8 mouse cellular contexts compared by ENCODE assay signal in genomic region chr7:105554212-105554942, GRCm38 (mm10). TPM values are rescaled to one million over a fixed set of nuclear protein-coding genes. Genes with fewer than 3 reads are reported as not detected.
A peak's percentile ranks its signal among the peaks of the same experiment; 100 is the strongest.
DNase-seq lines count a peak whose midpoint lies in the region; ATAC-seq and TF ChIP-seq lines count a peak whose summit lies in the region.

Gene Smpd1, plus strand, starts transcription at chr7:105554360.

- H3K4me3 ChIP-seq in bone marrow macrophage, adult 2 months (ENCODE audit: insufficient read depth, low read length) = peak within 1 kb of the TSS; percentile 74
- H3K4me3 ChIP-seq in embryonic fibroblast, embryonic 13.5 days (ENCODE audit: insufficient read depth, low read length) = peak within 1 kb of the TSS; percentile 76
- peak within 1 kb of the TSS; percentile 70 for H3K4me3 ChIP-seq in heart, embryonic 10.5 days
- peak within 1 kb of the TSS; percentile 80 for H3K4me3 ChIP-seq in kidney, embryonic 16.5 days (ENCODE audit: low read length)
- peak within 1 kb of the TSS; percentile 90 for H3K4me3 ChIP-seq in liver, adult 2 months (ENCODE audit: insufficient read depth, low read depth, low read length)
- H3K4me3 ChIP-seq in myocyte = peak within 1 kb of the TSS; percentile 50

- TF ChIP-seq CTCF in bone marrow macrophage, adult 2 months (IDR thresholded peaks at IDR 0.05; ENCODE audit: low read depth, low read length) = no peak
- no peak for TF ChIP-seq CTCF in embryonic fibroblast, embryonic 13.5 days (IDR thresholded peaks at IDR 0.05; ENCODE audit: borderline replicate concordance, insufficient read depth, low read length)
- TF ChIP-seq CTCF in liver, adult 2 months (IDR thresholded peaks at IDR 0.05; ENCODE audit: low read depth, low read length) = no peak

- no peaks in the 10 kb centered on the region for H3K27me3 ChIP-seq in heart, embryonic 10.5 days (ENCODE audit: insufficient read depth, poor library complexity, severe bottlenecking)
- no peaks in the 10 kb centered on the region for H3K27me3 ChIP-seq in kidney, embryonic 16.5 days (ENCODE audit: insufficient read depth, low read length)
- no peaks in the 10 kb centered on the region for H3K27me3 ChIP-seq in liver, adult 2 months (ENCODE audit: control insufficient read depth, insufficient read depth, low read length)
- no peaks in the 10 kb centered on the region for H3K27me3 ChIP-seq in myocyte (ENCODE audit: control insufficient read depth, insufficient read depth, insufficient read length)
- H3K27me3 ChIP-seq in splenic B cell, adult 2 months (ENCODE audit: control insufficient read depth, insufficient read depth, low read length, poor library complexity, severe bottlenecking) = no peaks in the 10 kb centered on the region

- H3K79me2 ChIP-seq in liver, adult 2 months (ENCODE audit: control insufficient read depth, insufficient read depth, low read length) = peaks cover 3% of the 10 kb centered on the region; the same call in 1 of the 2 replicates
- no peaks in the 10 kb centered on the region for H3K79me2 ChIP-seq in myocyte (ENCODE audit: control insufficient read depth, insufficient read depth)

- H3K9me3 ChIP-seq in heart, embryonic 10.5 days = no peaks in the 10 kb centered on the region
- H3K9me3 ChIP-seq in kidney, embryonic 16.5 days (ENCODE audit: low read length) = no peaks in the 10 kb centered on the region

- DNase-seq in A20 (ENCODE audit: low read depth, low spot score) = peak; percentile 96
- peak; percentile 98 for DNase-seq in heart, embryonic 10.5 days (ENCODE audit: low spot score)
- peak; percentile 91 for DNase-seq in liver, adult 2 months (ENCODE audit: extremely low read depth, low read depth, low spot score)
- peak; percentile 93 for DNase-seq in splenic B cell, adult 2 months (ENCODE audit: low read depth, low spot score)

- H3ac ChIP-seq in myocyte (ENCODE audit: control insufficient read depth, insufficient read length) = peak within 1 kb of the TSS; percentile 22

- H3K9ac ChIP-seq in kidney, embryonic 16.5 days (replicated peaks; ENCODE audit: low read length) = peak within 1 kb of the TSS; percentile 85
- H3K9ac ChIP-seq in liver, adult 2 months (ENCODE audit: low read depth, low read length) = peak within 1 kb of the TSS; percentile 90

- WGBS in heart, embryonic 10.5 days = 4% methylated on average over 26 of the region's 26 CpGs
- 3% methylated on average over 22 of the region's 26 CpGs for whole genome bisulfite sequencing in kidney, embryonic 16.5 days
- WGBS in liver, adult 2 months = 1% methylated on average over 26 of the region's 26 CpGs

- peaks cover 30% of the 10 kb centered on the region for H3K36me3 ChIP-seq in heart, embryonic 10.5 days
- peaks cover 16% of the 10 kb centered on the region for H3K36me3 ChIP-seq in kidney, embryonic 16.5 days (ENCODE audit: insufficient read depth, low read length)
- H3K36me3 ChIP-seq in liver, adult 2 months (ENCODE audit: control insufficient read depth, insufficient read depth, low read length) = 0 out of 2 replicates have a peak, but pooled peaks cover 2% of the 10 kb centered on the region
- H3K36me3 ChIP-seq in myocyte (ENCODE audit: control insufficient read depth, insufficient read depth) = no peaks in the 10 kb centered on the region
- no peaks in the 10 kb centered on the region; the same call in 1 of the 2 replicates for H3K36me3 ChIP-seq in splenic B cell, adult 2 months (ENCODE audit: control insufficient read depth, insufficient read depth, low read length, poor library complexity, severe bottlenecking)

- peaks cover 4% of the 10 kb centered on the region; the same call in 1 of the 2 replicates for H3K4me1 ChIP-seq in bone marrow macrophage, adult 2 months (ENCODE audit: control insufficient read depth, insufficient read depth, low read length)
- H3K4me1 ChIP-seq in embryonic fibroblast, embryonic 13.5 days (ENCODE audit: control insufficient read depth, insufficient read depth, low read length) = 0 out of 2 replicates have a peak, but pooled peaks cover 3% of the 10 kb centered on the region
- H3K4me1 ChIP-seq in heart, embryonic 10.5 days = peaks cover 15% of the 10 kb centered on the region
- H3K4me1 ChIP-seq in kidney, embryonic 16.5 days (ENCODE audit: insufficient read depth, low read length) = peaks cover 16% of the 10 kb centered on the region
- H3K4me1 ChIP-seq in liver, adult 2 months (ENCODE audit: control insufficient read depth, insufficient read depth, low read length) = peaks cover 10% of the 10 kb centered on the region

- no peak for TF ChIP-seq POLR2A in bone marrow macrophage, adult 2 months (IDR thresholded peaks at IDR 0.05; ENCODE audit: borderline replicate concordance, low read depth, low read length)
- peak; percentile 68 for TF ChIP-seq POLR2A in embryonic fibroblast, embryonic 13.5 days (IDR thresholded peaks at IDR 0.05; ENCODE audit: low read depth, low read length)
- peak; percentile 43; the same call in 1 of the 2 replicates for TF ChIP-seq POLR2A in liver, adult 2 months (IDR thresholded peaks at IDR 0.05; ENCODE audit: extremely low read depth, insufficient read depth, low read length)
- peak; percentile 54 for TF ChIP-seq POLR2A in myocyte (IDR thresholded peaks at IDR 0.05; ENCODE audit: insufficient read length, low read depth)

- no peak within 1 kb of the TSS for H3K27ac ChIP-seq in bone marrow macrophage, adult 2 months (ENCODE audit: insufficient read depth, low read depth, low read length)
- no peak within 1 kb of the TSS for H3K27ac ChIP-seq in embryonic fibroblast, embryonic 13.5 days (ENCODE audit: insufficient read depth, low read length)
- peak within 1 kb of the TSS; percentile 91 for H3K27ac ChIP-seq in heart, embryonic 10.5 days
- H3K27ac ChIP-seq in kidney, embryonic 16.5 days (ENCODE audit: low read length) = peak within 1 kb of the TSS; percentile 69
- H3K27ac ChIP-seq in liver, adult 2 months (replicated peaks; ENCODE audit: insufficient read depth, low read depth, low read length) = peak within 1 kb of the TSS; percentile 87

- ATAC-seq in kidney, embryonic 16.5 days (ENCODE audit: low FRiP score, low TSS enrichment) = peak; percentile 95

- peak within 1 kb of the TSS; percentile 85 for H3K4me2 ChIP-seq in kidney, embryonic 16.5 days (replicated peaks; ENCODE audit: low read depth, low read length)
- H3K4me2 ChIP-seq in myocyte (ENCODE audit: low read depth) = peak within 1 kb of the TSS; percentile 79

TF ChIP-seq in myocyte, 11 proteins besides CTCF, POLR2A, EP300 and RAD21:
- no peak for TF ChIP-seq TCF3 (IDR thresholded peaks at IDR 0.05; ENCODE audit: insufficient read length, low read depth)
- no peak for TF ChIP-seq MYOG (IDR thresholded peaks at IDR 0.05; ENCODE audit: control insufficient read depth in 1 of 3, insufficient read depth in 1 of 3, insufficient read length in 2 of 3, low read depth in 2 of 3)
- TF ChIP-seq CEBPB (IDR thresholded peaks at IDR 0.05; ENCODE audit: insufficient read depth, poor library complexity, severe bottlenecking) = no peak
- TF ChIP-seq MYOD1 (IDR thresholded peaks at IDR 0.05; ENCODE audit: control insufficient read depth in 1 of 3, insufficient read length in 2 of 3, low read depth in 2 of 3) = peak in 1 of 3 experiments; percentile 8
- TF ChIP-seq MAX (IDR thresholded peaks at IDR 0.05; ENCODE audit: low read depth) = no peak
- TF ChIP-seq USF1 (IDR thresholded peaks at IDR 0.05; ENCODE audit: low read depth) = no peak
- TF ChIP-seq REST (IDR thresholded peaks at IDR 0.05; ENCODE audit: insufficient read depth, insufficient read length) = no peak
- peak; percentile 64 for TF ChIP-seq POLR2AphosphoS2 (IDR thresholded peaks at IDR 0.05; ENCODE audit: insufficient read length, low read depth)
- peak; percentile 78 for TF ChIP-seq SRF (IDR thresholded peaks at IDR 0.05; ENCODE audit: control insufficient read depth, insufficient read length, low read depth)
- no peak for TF ChIP-seq E2F4 (IDR thresholded peaks at IDR 0.05; ENCODE audit: insufficient read depth)
- TF ChIP-seq TCF12 (IDR thresholded peaks at IDR 0.05; ENCODE audit: insufficient read depth, poor library complexity, severe bottlenecking) = no peak

RNA-seq across cellular contexts. Expression of gene Smpd1, which starts in this region (rescaled TPM):
- polyA plus RNA-seq in bone marrow macrophage, adult 2 months (2012; ENCODE audit: insufficient read depth, insufficient read length, missing spikeins) = 26.4 and 28.0 TPM in 2 replicates
- polyA plus RNA-seq in embryonic fibroblast, embryonic 13.5 days (2011; ENCODE audit: insufficient read length, low read depth, missing spikeins) = 52.8 and 53.5 TPM in 2 replicates
- polyA plus RNA-seq in heart, embryonic 10.5 days (2016; fragmentation: Nextera tagmentation; extraction: Ambion mirVana) = 39.9 and 60.4 TPM in 2 replicates
- polyA plus RNA-seq in kidney, embryonic 16.5 days (2015; fragmentation: Nextera tagmentation; extraction: Ambion mirVana) = 58.7 and 60.7 TPM in 2 replicates
- 33.1 and 38.1 TPM in 2 replicates for total RNA-seq in liver, adult 2 months (2014; rRNA removed)
- polyA plus RNA-seq in liver, adult 2 months (2012; rRNA removed) = 48.4 and 51.9 TPM in 2 replicates
- polyA plus RNA-seq in myocyte (2012; fragmentation: generic; extraction: Trizol) = 45.5 TPM

Comparison
In these comparisons a context has a peak if more than half of its experiments do, and no peak if none do; other contexts are left out.
1. H3K27ac ChIP-seq: peak in heart, embryonic 10.5 days (single experiment), kidney, embryonic 16.5 days (single experiment) and liver, adult 2 months (single experiment); none in bone marrow macrophage, adult 2 months (single experiment) and embryonic fibroblast, embryonic 13.5 days (single experiment).
2. Peak in every context shown above with its lines, with median percentiles within 50 percentile points of each other: DNase-seq and H3K4me3 ChIP-seq.